Mouse (Mus musculus) limb, embryonic 13.5 days (tissue): ENCODE measurements around the gene Arhgef10l. TPM values are rescaled to one million over a fixed set of nuclear protein-coding genes. Genes with fewer than 3 reads are reported as not detected.

ENCODE experiments used
- ATAC-seq: fragments of 200-750 bp; cut with Nextera tagmentation; 2 replicates; pipeline ENCODE4 v1.8.0; 2017; ENCODE audit warnings: low read depth, moderate number of reproducible peaks, moderate TSS enrichment; ENCODE audit not compliant: low FRiP score
- H3K27ac ChIP-seq: fragments of 300-500 bp; sonication (generic); 2 replicates; pipeline ENCODE4 v1.5.1; 2015; ENCODE audit warnings: inconsistent platforms, mild to moderate bottlenecking, moderate library complexity
- H3K27me3 ChIP-seq: fragments of 300-500 bp; sonication (generic); 2 replicates; pipeline ENCODE4 v1.6.1; 2015; ENCODE audit warnings: mild to moderate bottlenecking, inconsistent platforms
- H3K36me3 ChIP-seq: fragments of 300-500 bp; sonication (generic); 2 replicates; pipeline ENCODE4 v1.6.1; 2015; ENCODE audit warnings: inconsistent platforms, mild to moderate bottlenecking, moderate library complexity
- H3K4me1 ChIP-seq: fragments of 300-500 bp; sonication (generic); 2 replicates; pipeline ENCODE4 v1.6.1; 2015; ENCODE audit warnings: inconsistent platforms
- H3K4me2 ChIP-seq: fragments of 300-500 bp; sonication (generic); replicated peaks from 2 replicates; pipeline ENCODE4 v1.6.1; 2015; ENCODE audit warnings: inconsistent platforms, mild to moderate bottlenecking, moderate library complexity
- H3K4me3 ChIP-seq: fragments of 300-500 bp; sonication (generic); 2 replicates; pipeline ENCODE4 v1.5.1; 2015; ENCODE audit warnings: moderate library complexity, mild to moderate bottlenecking, inconsistent platforms
- H3K9ac ChIP-seq: fragments of 300-500 bp; sonication (generic); 2 replicates; pipeline ENCODE4 v1.6.1; 2015; ENCODE audit warnings: mild to moderate bottlenecking, inconsistent platforms
- H3K9me3 ChIP-seq: fragments of 300-500 bp; sonication (generic); 2 replicates; pipeline ENCODE4 v1.6.1; 2016; ENCODE audit warnings: inconsistent platforms
- WGBS: fragments of 180-500 bp; shearing (Covaris S2); methylation state at CpG from one replicate; pipeline ENCODE4 v1.1.7; 2015; 5-methylcytosine and 5-hydroxymethylcytosine counted together
- polyA plus RNA-seq: library from polyadenylated mRNA; unstranded; fragments of >200 nt; fragmentation: Nextera tagmentation; extraction: Ambion mirVana; gene quantifications from 2 replicates; pipeline ENCODE4 v1.2.1, GENCODE M21; 2015

Gene Arhgef10l
- polyA plus RNA-seq, 1 experiment from 2014 or later, result 14.9 TPM

- Histone ChIP-seq H3K9ac (no peak overlapping the region), H3K36me3 (no peaks in the 10 kb centered on the region), H3K4me2 (no peak overlapping the region), H3K27ac (no peak overlapping the region), H3K9me3 (no peaks in the 10 kb centered on the region), H3K27me3 (no peaks in the 10 kb centered on the region), H3K4me1 (no peaks in the 10 kb centered on the region), H3K4me3 (no peak overlapping the region)
- no peak for ATAC-seq
- 66% methylated on average over 12 of the region's 12 CpGs for WGBS
Measured at GRCm38 (mm10) chr4:140673527-140674264, 7.9 kb upstream of the Arhgef10l start.

- no peaks in the 10 kb centered on the region for H3K27me3 ChIP-seq
- H3K9me3 ChIP-seq, result no peaks in the 10 kb centered on the region
- no peaks in the 10 kb centered on the region for H3K36me3 ChIP-seq
- no peak overlapping the region for H3K4me3 ChIP-seq
- H3K27ac ChIP-seq, result no peak overlapping the region
- H3K4me2 ChIP-seq, result no peak overlapping the region
- no peak overlapping the region for H3K9ac ChIP-seq
- ATAC-seq, result no peak
- peaks cover 10% of the 10 kb centered on the region for H3K4me1 ChIP-seq
- WGBS, result 92% methylated on average over 8 of the region's 8 CpGs
Measured at GRCm38 (mm10) chr4:140667802-140668201, 2.0 kb upstream of the Arhgef10l start.

GRCm38 (mm10) chr4:140665053-140665452, 759 bp downstream of the Arhgef10l start:
- H3K4me2 ChIP-seq, result no peak overlapping the region
- peaks cover 25% of the 10 kb centered on the region for H3K4me1 ChIP-seq
- no peak overlapping the region for H3K27ac ChIP-seq
- H3K4me3 ChIP-seq, result no peak overlapping the region
- no peaks in the 10 kb centered on the region for H3K27me3 ChIP-seq
- 70% methylated on average over 7 of the region's 7 CpGs for WGBS
- no peaks in the 10 kb centered on the region for H3K36me3 ChIP-seq
- ATAC-seq, result no peak
- no peaks in the 10 kb centered on the region for H3K9me3 ChIP-seq
- H3K9ac ChIP-seq, result no peak overlapping the region

GRCm38 (mm10) chr4:140662882-140663585, 2.8 kb downstream of the Arhgef10l start:
- H3K9ac ChIP-seq, result no peak overlapping the region

GRCm38 (mm10) chr4:140662453-140662852, 3.4 kb downstream of the Arhgef10l start:
- Histone ChIP-seq H3K9me3 (no peaks in the 10 kb centered on the region), H3K27ac (no peak overlapping the region), H3K27me3 (no peaks in the 10 kb centered on the region), H3K36me3 (no peaks in the 10 kb centered on the region), H3K4me3 (no peak overlapping the region), H3K4me1 (peaks cover 43% of the 10 kb centered on the region), H3K4me2 (no peak overlapping the region), H3K9ac (no peak overlapping the region)
- no peak for ATAC-seq
- WGBS, result 37% methylated on average over 7 of the region's 7 CpGs

More at GRCm38 (mm10) chr4:140662882-140663585, 2.8 kb downstream of the Arhgef10l start:
- ATAC-seq, result no peak
- Histone ChIP-seq H3K27me3 (no peaks in the 10 kb centered on the region), H3K4me2 (no peak overlapping the region), H3K4me3 (no peak overlapping the region), H3K4me1 (peaks cover 37% of the 10 kb centered on the region), H3K27ac (no peak overlapping the region), H3K9me3 (no peaks in the 10 kb centered on the region), H3K36me3 (no peaks in the 10 kb centered on the region)
- WGBS, result 35% methylated on average over 10 of the region's 10 CpGs

- Histone ChIP-seq H3K4me2 (no peak overlapping the region), H3K9me3 (no peaks in the 10 kb centered on the region), H3K27ac (no peak overlapping the region), H3K36me3 (no peaks in the 10 kb centered on the region), H3K4me1 (peaks cover 52% of the 10 kb centered on the region), H3K9ac (peak overlapping the region; percentile 31; the same call in 1 of the 2 replicates), H3K27me3 (no peaks in the 10 kb centered on the region), H3K4me3 (no peak overlapping the region)
- no peak for ATAC-seq
- 70% methylated on average over 18 of the region's 18 CpGs for WGBS
Measured at GRCm38 (mm10) chr4:140661406-140662022, 4.3 kb downstream of the Arhgef10l start.

- peak; percentile 86 for ATAC-seq
Measured at GRCm38 (mm10) chr4:140657681-140658575, 7.9 kb downstream of the Arhgef10l start.

GRCm38 (mm10) chr4:140656529-140656928, 9.3 kb downstream of the Arhgef10l start:
- Histone ChIP-seq H3K9ac (no peak overlapping the region), H3K4me1 (peaks cover 48% of the 10 kb centered on the region), H3K36me3 (no peaks in the 10 kb centered on the region), H3K27me3 (no peaks in the 10 kb centered on the region), H3K4me3 (no peak overlapping the region), H3K9me3 (no peaks in the 10 kb centered on the region), H3K27ac (no peak overlapping the region), H3K4me2 (no peak overlapping the region)
- 73% methylated on average over 8 of the region's 8 CpGs for WGBS
- ATAC-seq, result no peak

More at GRCm38 (mm10) chr4:140657681-140658575, 7.9 kb downstream of the Arhgef10l start:
- H3K9ac ChIP-seq, result peak overlapping the region; percentile 59
- no peaks in the 10 kb centered on the region for H3K9me3 ChIP-seq
- H3K27ac ChIP-seq, result peak overlapping the region; percentile 96
- WGBS, result 6% methylated on average over 24 of the region's 24 CpGs
- H3K4me1 ChIP-seq, result peaks cover 62% of the 10 kb centered on the region
- no peaks in the 10 kb centered on the region for H3K36me3 ChIP-seq
- peak overlapping the region; percentile 56 for H3K4me2 ChIP-seq
- H3K27me3 ChIP-seq, result no peaks in the 10 kb centered on the region
- peak overlapping the region; percentile 16 for H3K4me3 ChIP-seq

- 73% methylated on average over 8 of the region's 8 CpGs for WGBS
- H3K4me3 ChIP-seq, result no peak overlapping the region
- no peak overlapping the region for H3K4me2 ChIP-seq
- H3K36me3 ChIP-seq, result no peaks in the 10 kb centered on the region
- no peak overlapping the region for H3K27ac ChIP-seq
- no peak for ATAC-seq
- H3K9ac ChIP-seq, result no peak overlapping the region
- H3K4me1 ChIP-seq, result peaks cover 51% of the 10 kb centered on the region
- no peaks in the 10 kb centered on the region for H3K27me3 ChIP-seq
- H3K9me3 ChIP-seq, result no peaks in the 10 kb centered on the region
Measured at GRCm38 (mm10) chr4:140654798-140655197, 11.0 kb downstream of the Arhgef10l start.

GRCm38 (mm10) chr4:140653835-140654583, 11.8 kb downstream of the Arhgef10l start:
- Histone ChIP-seq H3K36me3 (no peaks in the 10 kb centered on the region), H3K27me3 (no peaks in the 10 kb centered on the region), H3K9me3 (no peaks in the 10 kb centered on the region), H3K27ac (no peak overlapping the region), H3K9ac (no peak overlapping the region), H3K4me3 (no peak overlapping the region), H3K4me2 (no peak overlapping the region), H3K4me1 (peaks cover 56% of the 10 kb centered on the region)
- no peak for ATAC-seq
- 39% methylated on average over 14 of the region's 14 CpGs for WGBS

GRCm38 (mm10) chr4:140649731-140650130, 16.1 kb downstream of the Arhgef10l start:
- Histone ChIP-seq H3K27me3 (no peaks in the 10 kb centered on the region), H3K36me3 (peaks cover 12% of the 10 kb centered on the region), H3K4me1 (peaks cover 42% of the 10 kb centered on the region), H3K27ac (no peak overlapping the region), H3K4me3 (no peak overlapping the region), H3K9ac (no peak overlapping the region), H3K9me3 (no peaks in the 10 kb centered on the region), H3K4me2 (peak overlapping the region; percentile 67)
- WGBS, result 75% methylated on average over 1 of the region's 1 CpGs
- no peak for ATAC-seq
